In genomic region chr9:15664606-15665005, GRCm38 (mm10) we compare ENCODE assay signal across 20 mouse cellular contexts. TPM values are rescaled to one million over a fixed set of nuclear protein-coding genes. Genes with fewer than 3 reads are reported as not detected.
DNase-seq lines count a peak whose midpoint lies in the region; ATAC-seq and TF ChIP-seq lines count a peak whose summit lies in the region.
"Had no signal": no experiment of that assay in that cellular context is flagged by ENCODE, and none has a peak within 500 bp of the region (broad histone marks: within the 10 kb centered on the region; RNA-seq: fewer than 3 reads in every experiment).

No protein-coding gene starts in this region.

- ATAC-seq in heart, embryonic 12.5 days (ENCODE audit: insufficient number of reproducible peaks, low FRiP score), result no peak
- ATAC-seq: forebrain, embryonic 13.5 days; forebrain, postnatal 0 days; hindbrain, postnatal 0 days had no signal

- WGBS in heart, embryonic 12.5 days, result 68% methylated on average over 7 of the region's 7 CpGs
- WGBS in kidney, adult 2 months, result 50% methylated on average over 7 of the region's 7 CpGs

- no peak overlapping the region for H3K4me3 ChIP-seq in heart, embryonic 12.5 days
- H3K4me3 ChIP-seq in kidney, adult 2 months (ENCODE audit: insufficient read depth, low read depth, low read length), result no peak overlapping the region
- H3K4me3 ChIP-seq: embryonic facial prominence, embryonic 10.5 days; forebrain, embryonic 13.5 days; hindbrain, embryonic 13.5 days had no signal

- no peak overlapping the region for H3K4me2 ChIP-seq in heart, embryonic 12.5 days
- H3K4me2 ChIP-seq: forebrain, embryonic 13.5 days; heart, embryonic 11.5 days; hindbrain, embryonic 13.5 days had no signal

- TF ChIP-seq CTCF in kidney, adult 2 months (conservative IDR thresholded peaks at IDR 0.05; ENCODE audit: insufficient read depth, insufficient read length, low read depth, low read length), result no peak

- no peak overlapping the region for H3K9ac ChIP-seq in heart, embryonic 12.5 days
- H3K9ac ChIP-seq: forebrain, embryonic 13.5 days; forebrain, postnatal 0 days; hindbrain, embryonic 13.5 days had no signal

- no peak for TF ChIP-seq POLR2A in kidney, adult 2 months (IDR thresholded peaks at IDR 0.05; ENCODE audit: low read depth, low read length)

- H3K9me3 ChIP-seq in heart, embryonic 12.5 days (replicated peaks), result no peaks in the 10 kb centered on the region
- H3K9me3 ChIP-seq: embryonic facial prominence, embryonic 10.5 days; forebrain, embryonic 13.5 days; hindbrain, embryonic 13.5 days had no signal

- H3K27ac ChIP-seq in heart, embryonic 12.5 days (ENCODE audit: poor library complexity, severe bottlenecking), result no peak overlapping the region
- H3K27ac ChIP-seq in kidney, adult 2 months (ENCODE audit: insufficient read depth, low read depth, low read length), result no peak overlapping the region
- H3K27ac ChIP-seq: embryonic facial prominence, embryonic 10.5 days; forebrain, embryonic 13.5 days; hindbrain, embryonic 13.5 days; hindbrain, postnatal 0 days had no signal

- H3K36me3 ChIP-seq in heart, embryonic 12.5 days, result no peaks in the 10 kb centered on the region
- H3K36me3 ChIP-seq in kidney, adult 2 months (ENCODE audit: control insufficient read depth, insufficient read depth, low read length), result no peaks in the 10 kb centered on the region
- H3K36me3 ChIP-seq: embryonic facial prominence, embryonic 10.5 days; hindbrain, embryonic 13.5 days had no signal

- H3K4me1 ChIP-seq in heart, embryonic 12.5 days (replicated peaks), result peaks cover 11% of the 10 kb centered on the region
- H3K4me1 ChIP-seq in kidney, adult 2 months (ENCODE audit: control insufficient read depth, insufficient read depth, low read length), result peaks cover 6% of the 10 kb centered on the region
- H3K4me1 ChIP-seq: embryonic facial prominence, embryonic 10.5 days; forebrain, embryonic 13.5 days had no signal

- H3K27me3 ChIP-seq in heart, embryonic 12.5 days (replicated peaks), result no peaks in the 10 kb centered on the region
- H3K27me3 ChIP-seq in kidney, adult 2 months (replicated peaks; ENCODE audit: control insufficient read depth, insufficient read depth, low read length), result no peaks in the 10 kb centered on the region
- H3K27me3 ChIP-seq: forebrain, embryonic 13.5 days; hindbrain, embryonic 13.5 days had no signal

- DNase-seq in heart, adult 8-10 months (ENCODE audit: low spot score), result peak; percentile 13
- peak; percentile 86 for DNase-seq in kidney, adult 2 months
- DNase-seq in kidney, postnatal 4 days, result no peak
- peak; percentile 85 for DNase-seq in kidney, adult 9 months
- peak; percentile 62 to 72 for DNase-seq in kidney, postnatal 25 days
- no peak for DNase-seq in B cell, adult 2 months
- DNase-seq: adrenal gland, adult 2 months; adrenal gland, postnatal 25 days; cerebellum, adult 2 months; cerebellum, postnatal 10 days; forebrain, postnatal 0 days; gastrocnemius, postnatal 14 days had no signal

RNA-seq across cellular contexts. Expression of gene Deup1, which starts 36.9 kb away (rescaled TPM):
- under 1 TPM in 1 of 4 experiments, not detected in 3; 0.25 TPM for total RNA-seq in heart, adult 8-10 months (2022)
- polyA plus RNA-seq in heart, embryonic 12.5 days (2016; fragmentation: Nextera tagmentation; extraction: Ambion mirVana), result 0.09 TPM in 2 replicates
- 0.12 and 0.19 TPM in 2 replicates for polyA plus RNA-seq in kidney, adult 2 months (2012; rRNA removed)
- total RNA-seq: gastrocnemius, adult 18-20 months; hematopoietic stem cell, adult 5-6 weeks had no signal
- polyA plus RNA-seq: adrenal gland, adult 2 months had no signal

RNA-seq across cellular contexts. Expression of gene Slc36a4, which starts 44.9 kb away (rescaled TPM):
- total RNA-seq in heart, adult 8-10 months (2022), result 1 to 10 TPM; 5.9 to 7.5 (median 6.7) TPM
- polyA plus RNA-seq in heart, embryonic 12.5 days (2016; fragmentation: Nextera tagmentation; extraction: Ambion mirVana), result 11.8 and 11.9 TPM in 2 replicates
- polyA plus RNA-seq in kidney, adult 2 months (2012; rRNA removed), result 4.9 and 6.1 TPM in 2 replicates

Comparison
In these comparisons a context has a peak if more than half of its experiments do, and no peak if none do; other contexts are left out.
1. DNase-seq: peak in heart, adult 8-10 months (single experiment), kidney, adult 2 months (single experiment), kidney, adult 9 months (single experiment) and kidney, postnatal 25 days (2 of 2); none in kidney, postnatal 4 days (0 of 2) and B cell, adult 2 months (0 of 2).